Mouse (Mus musculus) liver, adult 2 months (tissue): ENCODE data around the gene Map3k5.

Experiments
- CTCF ChIP-seq: fragments of 200-500 bp; IDR thresholded peaks from 2 replicates; pipeline ENCODE4 v1.5.1; 2011; ENCODE audit warnings: low read depth, low read length, control low read depth
- POLR2A ChIP-seq: fragments of 200-500 bp; IDR thresholded peaks from 2 replicates; pipeline ENCODE4 v1.6.1; 2011; ENCODE audit warnings: low read length, control low read depth; ENCODE audit not compliant: insufficient read depth; ENCODE audit errors: extremely low read depth

DNA sequence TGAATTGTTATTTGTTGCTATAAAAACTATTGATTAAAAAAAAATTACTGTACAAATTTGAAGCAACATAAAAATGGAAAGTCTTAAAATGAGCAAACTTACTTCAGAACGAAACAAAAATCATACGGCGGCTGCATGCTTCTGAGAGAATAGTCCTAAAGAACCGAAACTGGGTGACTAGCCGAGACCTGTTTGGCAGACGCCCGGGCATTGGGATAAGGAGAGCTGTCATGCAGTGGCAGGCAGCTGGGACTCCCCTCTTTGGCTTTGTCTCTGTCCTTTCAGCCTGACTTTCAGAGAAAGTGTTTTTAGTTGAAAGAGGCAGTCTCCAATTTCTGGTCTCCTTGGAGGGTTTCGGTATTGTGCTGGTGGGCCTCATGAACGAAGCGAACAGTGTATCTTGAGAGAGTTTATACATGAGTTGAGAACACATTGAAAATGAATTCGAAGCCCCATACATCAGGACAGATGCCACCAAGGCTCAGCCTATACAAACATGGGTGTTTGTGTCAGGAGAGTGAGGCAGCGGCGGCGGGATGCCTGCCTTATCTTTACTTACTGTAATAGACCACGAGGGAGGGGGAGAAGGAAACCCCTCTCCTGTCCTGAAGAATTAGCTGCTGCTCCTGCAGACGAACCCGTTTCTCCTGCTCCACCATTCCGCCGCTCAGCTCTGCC, 235.8 kb downstream of the Map3k5 start:
- TF ChIP-seq CTCF (no peak), POLR2A (no peak)
